Mouse (Mus musculus): Measurements from ENCODE around the gene Clec2d. TPM values are rescaled to one million over a fixed set of nuclear protein-coding genes. Genes with fewer than 3 reads are reported as not detected.

Gene Clec2d
- 10 to 100 TPM; 28.7 to 35.9 TPM for polyA plus RNA-seq (2017; shearing (Covaris generic))

GRCm38 (mm10) chr6:129180403-129181169 is at the start of gene Clec2d:
TSS of gene Clec2d (plus strand) at chr6:129180615.

Other genes starting within 250 kb of the Clec2d start
- under 1 TPM in 1 of 2 experiments, not detected in 1; 0.25 TPM for gene Clec2g, start 246.2 kb upstream of the Clec2d start, polyA plus RNA-seq (2017; shearing (Covaris generic))
- 1 to 10 TPM; 4.5 to 7.1 TPM for gene Klrb1f, start 134.7 kb upstream of the Clec2d start, polyA plus RNA-seq (2017; shearing (Covaris generic))
- not detected for gene Clec2e, start 79.7 kb upstream of the Clec2d start, polyA plus RNA-seq (2017; shearing (Covaris generic))
- gene Cd69, start 94.8 kb downstream of the Clec2d start, polyA plus RNA-seq (2017; shearing (Covaris generic)) = 100 to 1,000 TPM; 116 to 179 TPM
- gene 4922502D21Rik, start 151.2 kb downstream of the Clec2d start, polyA plus RNA-seq (2017; shearing (Covaris generic)) = not detected
- gene Clec12a, start 162.1 kb downstream of the Clec2d start, polyA plus RNA-seq (2017; shearing (Covaris generic)) = 1 to 10 TPM in 1 of 2 experiments, under 1 TPM in 1; 0.27 to 1.6 TPM
- gene Clec12b, start 205.3 kb downstream of the Clec2d start, polyA plus RNA-seq (2017; shearing (Covaris generic)) = not detected
- under 1 TPM in 1 of 2 experiments, not detected in 1; 0.75 TPM for gene Clec1b, start 216.7 kb downstream of the Clec2d start, polyA plus RNA-seq (2017; shearing (Covaris generic))
- not detected for gene Clec9a, start 228.2 kb downstream of the Clec2d start, polyA plus RNA-seq (2017; shearing (Covaris generic))